Mouse (Mus musculus): ENCODE measurements around the gene Mdm2. TPM values are rescaled to one million over a fixed set of nuclear protein-coding genes. Genes with fewer than 3 reads are reported as not detected.
"Not testable (repeated sequence)": the region's sequence is repeated elsewhere in the genome, so short reads cannot be mapped to it uniquely, and the experiment has no call there.

The Mdm2 gene
- polyA plus RNA-seq, 1 experiment = 2.1 TPM

- H3K4me1 ChIP-seq (ENCODE audit: control insufficient read depth) = no peaks in the 10 kb centered on the region
Measured at GRCm38 (mm10) chr10:117718161-117719119, 7.9 kb upstream of the Mdm2 start.

GRCm38 (mm10) chr10:117717583-117717982, 7.0 kb upstream of the Mdm2 start:
- H3K4me1 ChIP-seq (ENCODE audit: control insufficient read depth) = no peaks in the 10 kb centered on the region
- TF ChIP-seq GATA1 (IDR thresholded peaks at IDR 0.05; ENCODE audit: low read length) (no peak), TAL1 (IDR thresholded peaks at IDR 0.05; ENCODE audit: low read length) (no peak)
- no peaks in the 10 kb centered on the region for H3K36me3 ChIP-seq (ENCODE audit: control insufficient read depth)
- no peak overlapping the region for H3K4me3 ChIP-seq (replicated peaks)
- no peaks in the 10 kb centered on the region for H3K27me3 ChIP-seq (ENCODE audit: control insufficient read depth)
- no peaks in the 10 kb centered on the region for H3K9me3 ChIP-seq (ENCODE audit: control insufficient read depth, low read length)

More at GRCm38 (mm10) chr10:117718161-117719119, 7.9 kb upstream of the Mdm2 start:
- Histone ChIP-seq H3K27me3 (ENCODE audit: control insufficient read depth) (no peaks in the 10 kb centered on the region), H3K36me3 (ENCODE audit: control insufficient read depth) (no peaks in the 10 kb centered on the region), H3K9me3 (ENCODE audit: control insufficient read depth, low read length) (no peaks in the 10 kb centered on the region), H3K4me3 (replicated peaks) (no peak overlapping the region)
- TF ChIP-seq GATA1 (IDR thresholded peaks at IDR 0.05; ENCODE audit: low read length) = no peak
- no peak for TF ChIP-seq TAL1 (IDR thresholded peaks at IDR 0.05; ENCODE audit: low read length)

- Histone ChIP-seq H3K4me3 (replicated peaks) (no peak overlapping the region), H3K9me3 (ENCODE audit: control insufficient read depth, low read length) (no peaks in the 10 kb centered on the region), H3K27me3 (ENCODE audit: control insufficient read depth) (no peaks in the 10 kb centered on the region), H3K36me3 (ENCODE audit: control insufficient read depth) (no peaks in the 10 kb centered on the region), H3K4me1 (ENCODE audit: control insufficient read depth) (peaks cover 3% of the 10 kb centered on the region)
- TF ChIP-seq TAL1 (IDR thresholded peaks at IDR 0.05; ENCODE audit: low read length) (no peak), GATA1 (IDR thresholded peaks at IDR 0.05; ENCODE audit: low read length) (no peak)
Measured at GRCm38 (mm10) chr10:117716686-117717085, 6.1 kb upstream of the Mdm2 start.

GRCm38 (mm10) chr10:117715654-117716053, 5.1 kb upstream of the Mdm2 start:
- not testable (repeated sequence) for H3K9me3 ChIP-seq (ENCODE audit: control insufficient read depth, low read length); H3K27me3 ChIP-seq (ENCODE audit: control insufficient read depth); H3K36me3 ChIP-seq (ENCODE audit: control insufficient read depth); H3K4me3 ChIP-seq (replicated peaks)
- H3K4me1 ChIP-seq (ENCODE audit: control insufficient read depth) = peaks cover 11% of the 10 kb centered on the region

- H3K36me3 ChIP-seq (ENCODE audit: control insufficient read depth) = no peaks in the 10 kb centered on the region
- no peak overlapping the region for H3K4me3 ChIP-seq (replicated peaks)
- H3K27me3 ChIP-seq (ENCODE audit: control insufficient read depth) = no peaks in the 10 kb centered on the region
- H3K9me3 ChIP-seq (ENCODE audit: control insufficient read depth, low read length) = no peaks in the 10 kb centered on the region
- peaks cover 11% of the 10 kb centered on the region for H3K4me1 ChIP-seq (ENCODE audit: control insufficient read depth)
- TF ChIP-seq TAL1 (IDR thresholded peaks at IDR 0.05; ENCODE audit: low read length) (no peak), GATA1 (IDR thresholded peaks at IDR 0.05; ENCODE audit: low read length) (no peak)
Measured at GRCm38 (mm10) chr10:117714928-117715500, 4.5 kb upstream of the Mdm2 start.

GRCm38 (mm10) chr10:117714048-117714545, 3.5 kb upstream of the Mdm2 start:
- no peaks in the 10 kb centered on the region; the same call in 1 of the 2 replicates for H3K36me3 ChIP-seq (ENCODE audit: control insufficient read depth)
- peaks cover 14% of the 10 kb centered on the region for H3K4me1 ChIP-seq (ENCODE audit: control insufficient read depth)
- no peak overlapping the region for H3K4me3 ChIP-seq (replicated peaks)
- H3K9me3 ChIP-seq (ENCODE audit: control insufficient read depth, low read length) = no peaks in the 10 kb centered on the region
- TF ChIP-seq GATA1 (IDR thresholded peaks at IDR 0.05; ENCODE audit: low read length) (no peak), TAL1 (IDR thresholded peaks at IDR 0.05; ENCODE audit: low read length) (no peak)
- H3K27me3 ChIP-seq (ENCODE audit: control insufficient read depth) = no peaks in the 10 kb centered on the region

- H3K36me3 ChIP-seq (ENCODE audit: control insufficient read depth) = peaks cover 5% of the 10 kb centered on the region
- no peaks in the 10 kb centered on the region for H3K9me3 ChIP-seq (ENCODE audit: control insufficient read depth, low read length)
- H3K4me3 ChIP-seq (replicated peaks) = no peak overlapping the region
- peaks cover 19% of the 10 kb centered on the region for H3K4me1 ChIP-seq (ENCODE audit: control insufficient read depth)
- no peaks in the 10 kb centered on the region for H3K27me3 ChIP-seq (ENCODE audit: control insufficient read depth)
- no peak for TF ChIP-seq TAL1 (IDR thresholded peaks at IDR 0.05; ENCODE audit: low read length)
- no peak for TF ChIP-seq GATA1 (IDR thresholded peaks at IDR 0.05; ENCODE audit: low read length)
Measured at GRCm38 (mm10) chr10:117713466-117713865, 2.9 kb upstream of the Mdm2 start.

- Histone ChIP-seq H3K27me3 (ENCODE audit: control insufficient read depth) (no peaks in the 10 kb centered on the region), H3K36me3 (ENCODE audit: control insufficient read depth) (peaks cover 7% of the 10 kb centered on the region), H3K4me1 (ENCODE audit: control insufficient read depth) (peaks cover 19% of the 10 kb centered on the region), H3K9me3 (ENCODE audit: control insufficient read depth, low read length) (no peaks in the 10 kb centered on the region), H3K4me3 (replicated peaks) (no peak overlapping the region)
- TF ChIP-seq TAL1 (IDR thresholded peaks at IDR 0.05; ENCODE audit: low read length) (no peak), GATA1 (IDR thresholded peaks at IDR 0.05; ENCODE audit: low read length) (no peak)
Measured at GRCm38 (mm10) chr10:117712871-117713270, 2.3 kb upstream of the Mdm2 start.

GRCm38 (mm10) chr10:117712191-117712754, 1.7 kb upstream of the Mdm2 start:
- no peak overlapping the region for H3K4me3 ChIP-seq (replicated peaks)
- no peak for TF ChIP-seq GATA1 (IDR thresholded peaks at IDR 0.05; ENCODE audit: low read length)
- TF ChIP-seq TAL1 (IDR thresholded peaks at IDR 0.05; ENCODE audit: low read length) = no peak
- H3K27me3 ChIP-seq (ENCODE audit: control insufficient read depth) = no peaks in the 10 kb centered on the region
- peaks cover 13% of the 10 kb centered on the region for H3K36me3 ChIP-seq (ENCODE audit: control insufficient read depth)
- no peaks in the 10 kb centered on the region for H3K9me3 ChIP-seq (ENCODE audit: control insufficient read depth, low read length)
- peaks cover 22% of the 10 kb centered on the region for H3K4me1 ChIP-seq (ENCODE audit: control insufficient read depth)

All from erythroblast, embryonic 14.5 days (primary cell).